8 mouse cellular contexts compared by ENCODE assay signal in genomic region chr17:71597881-71598658, GRCm38 (mm10). TPM values are rescaled to one million over a fixed set of nuclear protein-coding genes. Genes with fewer than 3 reads are reported as not detected.
DNase-seq lines count a peak whose midpoint lies in the region; ATAC-seq and TF ChIP-seq lines count a peak whose summit lies in the region.

No protein-coding gene starts in this region.

- peak overlapping the region; percentile 60 for H3K4me2 ChIP-seq in kidney, embryonic 16.5 days (replicated peaks; ENCODE audit: low read depth, low read length)
- peak overlapping the region; percentile 90 for H3K4me2 ChIP-seq in forebrain, embryonic 14.5 days (ENCODE audit: low read length)
- H3K4me2 ChIP-seq in liver, embryonic 13.5 days, result peak overlapping the region; percentile 85
- peak overlapping the region; percentile 82 for H3K4me2 ChIP-seq in stomach, postnatal 0 days (replicated peaks; ENCODE audit: low read depth)

- H3K9me3 ChIP-seq in kidney, embryonic 16.5 days (ENCODE audit: low read length), result no peaks in the 10 kb centered on the region
- no peaks in the 10 kb centered on the region for H3K9me3 ChIP-seq in forebrain, embryonic 14.5 days (replicated peaks; ENCODE audit: control insufficient read depth, low read length)
- H3K9me3 ChIP-seq in liver, embryonic 13.5 days (replicated peaks), result no peaks in the 10 kb centered on the region
- no peaks in the 10 kb centered on the region for H3K9me3 ChIP-seq in stomach, postnatal 0 days (ENCODE audit: control insufficient read depth, low read length)

- no peak for DNase-seq in kidney, adult 11 months
- DNase-seq in ZHBTc4 (ENCODE audit: low read depth, low spot score), result peak; percentile 66
- peak; percentile 40 for DNase-seq in forebrain, embryonic 14.5 days (ENCODE audit: low spot score)
- DNase-seq in liver, embryonic 13.5 days, result no peak
- peak; percentile 19 for DNase-seq in stomach, postnatal 0 days (ENCODE audit: low spot score)
- no peak for DNase-seq in left cerebral cortex, adult 18-20 months (ENCODE audit: low spot score in 2 of 2)
- DNase-seq in adrenal gland, adult 2 months, result no peak

- ATAC-seq in kidney, embryonic 16.5 days (ENCODE audit: low FRiP score, low TSS enrichment), result peak; percentile 72
- ATAC-seq in forebrain, embryonic 14.5 days, result peak; percentile 79
- peak; percentile 66 for ATAC-seq in liver, embryonic 13.5 days (ENCODE audit: low read depth)
- peak; percentile 71; the same call in 1 of the 2 replicates for ATAC-seq in stomach, postnatal 0 days (ENCODE audit: low FRiP score, low TSS enrichment)

- peaks cover 10% of the 10 kb centered on the region for H3K4me1 ChIP-seq in kidney, embryonic 16.5 days (ENCODE audit: insufficient read depth, low read length)
- peaks cover 18% of the 10 kb centered on the region for H3K4me1 ChIP-seq in forebrain, embryonic 14.5 days (ENCODE audit: control insufficient read depth, insufficient read depth, low read length)
- peaks cover 35% of the 10 kb centered on the region for H3K4me1 ChIP-seq in liver, embryonic 13.5 days (replicated peaks)
- H3K4me1 ChIP-seq in stomach, postnatal 0 days (replicated peaks; ENCODE audit: control insufficient read depth, insufficient read depth), result no peaks in the 10 kb centered on the region

- WGBS in kidney, embryonic 16.5 days, result 1% methylated on average over 47 of the region's 48 CpGs
- WGBS in forebrain, embryonic 14.5 days, result under 1% methylated on average over 48 of the region's 48 CpGs
- WGBS in liver, embryonic 13.5 days (ENCODE audit: insufficient replicate concordance), result under 1% methylated on average over 48 of the region's 48 CpGs
- WGBS in stomach, postnatal 0 days, result under 1% methylated on average over 48 of the region's 48 CpGs

- no peak for TF ChIP-seq CTCF in stomach, postnatal 0 days (IDR thresholded peaks at IDR 0.05; ENCODE audit: low read depth)

- 0 out of 2 replicates have a peak, but pooled peaks cover 3% of the 10 kb centered on the region for H3K27me3 ChIP-seq in kidney, embryonic 16.5 days (ENCODE audit: insufficient read depth, low read length)
- no peaks in the 10 kb centered on the region for H3K27me3 ChIP-seq in forebrain, embryonic 14.5 days (replicated peaks; ENCODE audit: control insufficient read depth, insufficient read depth, low read length)
- 0 out of 2 replicates have a peak, but pooled peaks cover 5% of the 10 kb centered on the region for H3K27me3 ChIP-seq in liver, embryonic 13.5 days
- H3K27me3 ChIP-seq in stomach, postnatal 0 days (ENCODE audit: control insufficient read depth, insufficient read depth, low read length), result no peaks in the 10 kb centered on the region

- H3K4me3 ChIP-seq in kidney, embryonic 16.5 days (ENCODE audit: low read length), result peak overlapping the region; percentile 72
- peak overlapping the region; percentile 70 for H3K4me3 ChIP-seq in forebrain, embryonic 14.5 days (ENCODE audit: low read depth, low read length)
- peak overlapping the region; percentile 79 for H3K4me3 ChIP-seq in liver, embryonic 13.5 days (replicated peaks)
- H3K4me3 ChIP-seq in stomach, postnatal 0 days (ENCODE audit: low read depth, low read length), result peak overlapping the region; percentile 67

- H3K9ac ChIP-seq in kidney, embryonic 16.5 days (replicated peaks; ENCODE audit: low read length), result peak overlapping the region; percentile 75
- peak overlapping the region; percentile 75 for H3K9ac ChIP-seq in forebrain, embryonic 14.5 days (ENCODE audit: low read length)
- peak overlapping the region; percentile 83 for H3K9ac ChIP-seq in liver, embryonic 13.5 days
- peak overlapping the region; percentile 74 for H3K9ac ChIP-seq in stomach, postnatal 0 days (ENCODE audit: low read length)

- TF ChIP-seq EP300 in stomach, postnatal 0 days (optimal IDR thresholded peaks at IDR 0.05), result no peak

- H3K27ac ChIP-seq in kidney, embryonic 16.5 days (ENCODE audit: low read length), result peak overlapping the region; percentile 75
- H3K27ac ChIP-seq in forebrain, embryonic 14.5 days (ENCODE audit: low read depth, low read length), result peak overlapping the region; percentile 66; the same call in 1 of the 2 replicates
- H3K27ac ChIP-seq in liver, embryonic 13.5 days, result peak overlapping the region; percentile 84
- H3K27ac ChIP-seq in stomach, postnatal 0 days (replicated peaks), result peak overlapping the region; percentile 86

- no peaks in the 10 kb centered on the region for H3K36me3 ChIP-seq in kidney, embryonic 16.5 days (ENCODE audit: insufficient read depth, low read length)
- no peaks in the 10 kb centered on the region for H3K36me3 ChIP-seq in forebrain, embryonic 14.5 days (ENCODE audit: control insufficient read depth, insufficient read depth, low read length)
- H3K36me3 ChIP-seq in liver, embryonic 13.5 days, result no peaks in the 10 kb centered on the region
- no peaks in the 10 kb centered on the region for H3K36me3 ChIP-seq in stomach, postnatal 0 days (ENCODE audit: control insufficient read depth, insufficient read depth, low read length)

RNA-seq across cellular contexts. Expression of gene Wdr43, which starts 17.6 kb away (rescaled TPM):
- 89.5 and 92.1 TPM in 2 replicates for polyA plus RNA-seq in kidney, embryonic 16.5 days (2015; fragmentation: Nextera tagmentation; extraction: Ambion mirVana)
- 56.6 and 63.7 TPM in 2 replicates for polyA plus RNA-seq in forebrain, embryonic 14.5 days (2014; fragmentation: Nextera tagmentation; extraction: Ambion mirVana)
- polyA plus RNA-seq in liver, embryonic 13.5 days (2015; fragmentation: Nextera tagmentation; extraction: Ambion mirVana), result 57.4 and 66.1 TPM in 2 replicates
- 28.0 and 30.6 TPM in 2 replicates for polyA plus RNA-seq in stomach, postnatal 0 days (2015; fragmentation: Nextera tagmentation; extraction: Ambion mirVana)
- total RNA-seq in left cerebral cortex, adult 18-20 months (2021), result 10 to 100 TPM; 23.2 to 24.5 TPM
- total RNA-seq in adrenal gland, adult 2 months (2021), result 10 to 100 TPM; 39.7 to 86.2 TPM
- 2.7 and 3.7 TPM in 2 replicates for polyA plus RNA-seq in adrenal gland, adult 2 months (2012; rRNA removed)

RNA-seq across cellular contexts. Expression of gene Spdya, which starts 46.2 kb away (rescaled TPM):
- polyA plus RNA-seq in kidney, embryonic 16.5 days (2015; fragmentation: Nextera tagmentation; extraction: Ambion mirVana), result 0.59 and 0.63 TPM in 2 replicates
- 1.4 and 1.7 TPM in 2 replicates for polyA plus RNA-seq in forebrain, embryonic 14.5 days (2014; fragmentation: Nextera tagmentation; extraction: Ambion mirVana)
- 0.23 and 0.24 TPM in 2 replicates for polyA plus RNA-seq in liver, embryonic 13.5 days (2015; fragmentation: Nextera tagmentation; extraction: Ambion mirVana)
- 0.62 and 1.0 TPM in 2 replicates for polyA plus RNA-seq in stomach, postnatal 0 days (2015; fragmentation: Nextera tagmentation; extraction: Ambion mirVana)
- 1 to 10 TPM; 2.2 to 2.6 TPM for total RNA-seq in left cerebral cortex, adult 18-20 months (2021)
- under 1 TPM; 0.40 to 0.69 TPM for total RNA-seq in adrenal gland, adult 2 months (2021)
- polyA plus RNA-seq in adrenal gland, adult 2 months (2012; rRNA removed), result not detected in 2 replicates

Comparison
In these comparisons a context has a peak if more than half of its experiments do, and no peak if none do; other contexts are left out.
1. DNase-seq: peak in ZHBTc4 (single experiment), forebrain, embryonic 14.5 days (single experiment) and stomach, postnatal 0 days (single experiment); none in kidney, adult 11 months (single experiment), liver, embryonic 13.5 days (single experiment), left cerebral cortex, adult 18-20 months (0 of 2) and adrenal gland, adult 2 months (single experiment).
2. Peak in every context shown above with its lines, with median percentiles within 50 percentile points of each other: ATAC-seq, H3K27ac ChIP-seq, H3K4me2 ChIP-seq, H3K4me3 ChIP-seq and H3K9ac ChIP-seq.